Mouse (Mus musculus): ENCODE data around the gene Hist1h4b. TPM values are rescaled to one million over a fixed set of nuclear protein-coding genes. Genes with fewer than 3 reads are reported as not detected.
A peak's percentile ranks its signal among the peaks of the same experiment; 100 is the strongest.
"Not testable (repeated sequence)": the region's sequence is repeated elsewhere in the genome, so short reads cannot be mapped to it uniquely, and the experiment has no call there.

The Hist1h4b gene
- polyA plus RNA-seq, 1 experiment from 2014 or later = 2.1 TPM

DNA sequence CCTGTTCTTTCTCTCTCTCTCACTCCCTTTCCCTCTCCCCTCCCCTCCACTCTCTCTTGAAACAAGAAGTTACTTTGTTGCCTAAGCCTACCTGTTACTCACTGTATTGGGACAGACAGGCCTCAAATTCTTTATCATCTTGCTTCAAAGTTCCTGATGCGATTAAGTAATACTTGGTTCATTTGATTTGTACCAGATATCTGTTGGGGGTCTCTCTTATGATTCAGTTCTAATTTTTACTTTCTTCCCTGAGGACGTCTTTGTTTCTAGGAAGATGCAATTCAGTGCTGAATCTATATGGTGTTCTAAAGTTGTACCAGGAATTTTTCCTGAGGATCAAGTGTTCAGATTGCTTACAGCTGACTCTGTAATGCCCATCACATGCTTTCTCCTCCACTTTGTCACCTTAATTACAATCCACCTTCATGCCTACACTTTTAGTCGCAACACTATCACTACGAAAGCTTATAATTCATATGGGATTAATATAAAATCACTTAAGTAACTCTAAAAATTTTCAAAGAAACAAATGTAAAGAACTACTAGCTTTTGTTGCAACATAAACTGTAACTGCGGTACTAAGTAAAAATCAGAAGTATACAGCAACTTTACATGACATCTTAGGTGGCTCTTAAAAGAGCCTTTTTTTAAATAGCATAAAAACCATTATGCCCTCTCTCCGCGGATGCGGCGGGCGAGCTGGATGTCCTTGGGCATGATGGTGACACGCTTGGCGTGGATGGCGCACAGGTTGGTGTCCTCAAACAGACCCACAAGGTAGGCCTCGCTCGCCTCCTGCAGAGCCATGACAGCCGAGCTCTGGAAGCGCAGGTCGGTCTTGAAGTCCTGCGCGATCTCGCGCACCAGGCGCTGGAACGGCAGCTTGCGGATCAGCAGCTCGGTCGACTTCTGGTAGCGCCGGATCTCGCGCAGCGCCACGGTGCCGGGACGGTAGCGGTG, 12.1 kb upstream of the Hist1h4b start:
- Histone ChIP-seq H3K4me3 (ENCODE audit: low read length) (peak overlapping the region; percentile 45), H3K4me1 (ENCODE audit: control insufficient read depth, insufficient read depth, low read length) (peaks cover 9% of the 10 kb centered on the region), H3K9me3 (ENCODE audit: control insufficient read depth, low read length) (no peaks in the 10 kb centered on the region), H3K27ac (ENCODE audit: low read length) (peak overlapping the region; percentile 75), H3K27me3 (replicated peaks; ENCODE audit: control insufficient read depth, insufficient read depth, low read length) (no peaks in the 10 kb centered on the region), H3K36me3 (ENCODE audit: control insufficient read depth, insufficient read depth, low read length) (no peaks in the 10 kb centered on the region), H3K4me2 (ENCODE audit: low read depth, low read length) (peak overlapping the region; percentile 48), H3K9ac (ENCODE audit: low read depth, low read length) (peak overlapping the region; percentile 60)
- ATAC-seq = no peak
- WGBS = 2% methylated on average over 17 of the region's 36 CpGs

DNA sequence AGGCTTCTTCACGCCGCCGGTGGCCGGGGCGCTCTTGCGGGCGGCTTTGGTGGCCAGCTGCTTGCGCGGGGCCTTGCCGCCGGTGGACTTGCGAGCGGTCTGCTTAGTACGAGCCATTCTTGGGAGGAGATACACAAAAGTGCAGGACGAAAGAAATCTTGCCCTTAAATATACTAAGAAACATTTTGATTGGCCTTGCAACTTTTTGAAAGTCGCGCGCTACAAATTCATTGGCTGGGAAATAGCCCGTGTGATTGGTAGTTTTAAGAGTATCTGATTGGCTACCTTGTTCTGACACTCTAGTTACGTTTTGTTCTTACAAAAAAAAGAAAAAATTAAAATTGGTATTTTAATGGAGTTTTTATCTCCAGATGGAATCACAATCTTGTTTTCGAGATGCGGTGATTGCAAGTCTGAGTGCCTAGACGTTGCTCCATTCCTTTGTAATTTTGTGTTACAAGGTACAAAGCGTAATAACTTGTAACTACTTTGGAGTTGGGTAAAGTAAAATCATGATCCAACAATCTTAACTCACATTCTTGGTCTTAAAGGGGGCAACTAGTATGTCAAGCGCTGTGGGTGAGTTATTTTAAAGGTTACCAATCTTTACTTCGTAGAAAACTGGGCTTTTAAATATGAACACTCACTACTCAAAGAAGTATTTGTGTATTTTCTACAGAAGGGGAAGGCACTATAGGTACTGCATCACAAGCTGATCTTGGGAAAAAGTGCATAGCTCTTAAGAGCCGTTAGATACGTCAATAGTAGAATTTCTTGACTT, 11.2 kb upstream of the Hist1h4b start, which contains the start of gene Hist1h3c:
Hist1h3c (minus strand) TSS at position 222 of the 781 bp plus-strand sequence.
- Histone ChIP-seq H3K4me3 (ENCODE audit: low read length) (peak within 1 kb of the TSS; percentile 48), H3K36me3 (ENCODE audit: control insufficient read depth, insufficient read depth, low read length) (no peaks in the 10 kb centered on the region), H3K9ac (ENCODE audit: low read depth, low read length) (peak within 1 kb of the TSS; percentile 75), H3K4me1 (ENCODE audit: control insufficient read depth, insufficient read depth, low read length) (peaks cover 9% of the 10 kb centered on the region), H3K4me2 (ENCODE audit: low read depth, low read length) (peak within 1 kb of the TSS; percentile 58), H3K27ac (ENCODE audit: low read length) (peak within 1 kb of the TSS; percentile 100), H3K27me3 (replicated peaks; ENCODE audit: control insufficient read depth, insufficient read depth, low read length) (no peaks in the 10 kb centered on the region), H3K9me3 (ENCODE audit: control insufficient read depth, low read length) (no peaks in the 10 kb centered on the region)
- WGBS = under 1% methylated on average over 23 of the region's 28 CpGs
- ATAC-seq = peak; percentile 65

DNA sequence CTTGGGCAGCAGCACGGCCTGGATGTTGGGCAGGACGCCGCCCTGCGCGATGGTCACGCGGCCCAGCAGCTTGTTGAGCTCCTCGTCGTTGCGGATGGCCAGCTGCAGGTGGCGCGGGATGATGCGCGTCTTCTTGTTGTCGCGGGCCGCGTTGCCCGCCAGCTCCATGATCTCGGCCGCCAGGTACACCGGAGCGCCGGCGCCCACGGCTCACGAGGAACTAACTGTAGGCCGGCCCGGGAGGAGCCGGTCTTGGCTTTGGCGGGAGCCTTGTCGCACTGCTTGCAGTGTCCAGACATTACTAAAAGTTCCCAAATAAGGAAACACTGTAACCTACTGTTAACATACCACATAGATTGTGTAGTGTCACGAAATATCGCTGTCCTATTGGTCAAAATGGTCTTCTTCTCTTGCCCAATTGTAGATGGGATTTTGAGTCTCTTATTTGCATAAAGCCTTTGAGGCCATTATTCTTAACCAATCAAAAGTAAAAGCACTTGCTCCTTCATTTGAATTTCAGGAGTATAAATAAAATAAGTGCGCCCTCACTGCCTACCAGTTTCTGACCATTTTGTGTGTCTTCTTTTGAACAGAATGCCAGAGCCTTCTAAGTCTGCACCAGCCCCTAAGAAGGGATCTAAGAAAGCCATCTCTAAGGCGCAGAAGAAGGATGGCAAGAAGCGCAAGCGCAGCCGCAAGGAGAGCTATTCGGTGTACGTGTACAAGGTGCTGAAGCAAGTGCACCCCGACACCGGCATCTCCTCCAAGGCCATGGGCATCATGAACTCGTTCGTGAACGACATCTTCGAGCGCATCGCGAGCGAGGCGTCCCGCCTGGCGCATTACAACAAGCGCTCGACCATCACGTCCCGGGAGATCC, 10.4 kb upstream of the Hist1h4b start, which contains the start of gene Hist1h2bb:
Hist1h2bb (plus strand) TSS at position 534 of the 880 bp plus-strand sequence.
- peak within 1 kb of the TSS; percentile 58 for H3K4me2 ChIP-seq (ENCODE audit: low read depth, low read length)
- not testable (repeated sequence) for H3K4me1 ChIP-seq (ENCODE audit: control insufficient read depth, insufficient read depth, low read length); H3K9me3 ChIP-seq (ENCODE audit: control insufficient read depth, low read length); H3K36me3 ChIP-seq (ENCODE audit: control insufficient read depth, insufficient read depth, low read length); H3K27me3 ChIP-seq (replicated peaks; ENCODE audit: control insufficient read depth, insufficient read depth, low read length)
- H3K27ac ChIP-seq (ENCODE audit: low read length) = peak within 1 kb of the TSS; percentile 100
- 0% methylated on average over 36 of the region's 58 CpGs for WGBS
- peak within 1 kb of the TSS; percentile 48 for H3K4me3 ChIP-seq (ENCODE audit: low read length)
- peak; percentile 90 for ATAC-seq
- peak within 1 kb of the TSS; percentile 75 for H3K9ac ChIP-seq (ENCODE audit: low read depth, low read length)

DNA sequence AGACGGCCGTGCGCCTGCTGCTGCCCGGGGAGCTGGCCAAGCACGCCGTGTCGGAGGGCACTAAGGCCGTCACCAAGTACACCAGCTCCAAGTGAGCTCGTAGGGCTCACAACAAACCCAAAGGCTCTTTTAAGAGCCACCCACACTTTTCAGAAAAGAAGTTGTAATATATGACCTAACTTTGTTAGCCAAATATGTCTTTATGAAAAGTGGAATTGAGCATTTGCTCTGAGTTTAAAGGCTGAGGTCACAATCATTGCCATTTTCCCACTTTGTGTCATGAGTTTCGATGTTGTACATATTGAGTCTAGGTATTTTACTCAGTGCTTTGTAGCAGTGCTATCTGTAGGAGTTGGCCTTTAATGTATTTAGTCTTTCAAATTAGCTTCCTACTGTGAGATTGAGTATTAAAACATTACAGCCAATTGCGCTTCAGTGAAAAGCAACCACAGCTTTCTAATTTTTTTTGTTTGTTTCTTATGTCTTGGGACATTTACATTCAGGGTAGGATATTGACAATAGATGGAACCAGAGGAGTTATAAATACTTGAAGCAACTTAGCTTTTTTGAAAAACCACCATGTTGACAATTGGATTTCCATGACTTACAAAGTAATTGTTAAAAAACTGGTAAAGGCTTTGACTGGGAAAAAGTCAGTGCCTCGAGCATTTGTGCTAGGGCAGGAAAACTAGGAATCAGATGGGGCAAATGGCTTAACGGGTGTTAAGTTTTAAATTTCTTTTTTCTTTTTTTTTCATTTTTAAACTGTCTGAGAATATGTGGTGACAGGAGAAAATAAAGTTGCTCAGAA, 9.5 kb upstream of the Hist1h4b start:
- Histone ChIP-seq H3K27me3 (replicated peaks; ENCODE audit: control insufficient read depth, insufficient read depth, low read length) (no peaks in the 10 kb centered on the region), H3K4me3 (ENCODE audit: low read length) (peak overlapping the region; percentile 37), H3K4me1 (ENCODE audit: control insufficient read depth, insufficient read depth, low read length) (peaks cover 7% of the 10 kb centered on the region), H3K9ac (ENCODE audit: low read depth, low read length) (peak overlapping the region; percentile 63), H3K4me2 (ENCODE audit: low read depth, low read length) (peak overlapping the region; percentile 54), H3K36me3 (ENCODE audit: control insufficient read depth, insufficient read depth, low read length) (no peaks in the 10 kb centered on the region), H3K27ac (ENCODE audit: low read length) (peak overlapping the region; percentile 100), H3K9me3 (ENCODE audit: control insufficient read depth, low read length) (no peaks in the 10 kb centered on the region)
- ATAC-seq = peak; percentile 16; the same call in 1 of the 2 replicates
- WGBS = 6% methylated on average over 9 of the region's 13 CpGs

DNA sequence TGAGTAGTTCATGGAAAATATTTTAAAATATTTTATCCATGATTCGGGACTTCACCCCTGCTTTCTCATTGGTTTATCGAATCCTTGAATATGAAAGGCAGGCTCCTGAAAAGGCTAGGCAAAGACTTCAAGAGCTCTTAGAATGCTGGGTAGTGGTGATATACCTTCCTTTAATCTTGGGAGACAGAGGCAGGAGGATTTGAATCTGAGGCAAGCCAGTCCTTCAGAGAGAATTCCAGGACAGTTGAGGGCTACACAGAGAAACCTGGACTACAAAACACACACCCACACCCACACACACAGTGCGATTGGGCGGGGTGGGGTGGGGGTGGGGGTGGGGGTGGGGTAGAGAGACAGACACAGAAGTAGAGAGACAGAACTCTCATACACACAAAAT, 8.9 kb upstream of the Hist1h4b start:
- H3K4me3 ChIP-seq (ENCODE audit: low read length) = no peak overlapping the region
- no peaks in the 10 kb centered on the region for H3K36me3 ChIP-seq (ENCODE audit: control insufficient read depth, insufficient read depth, low read length)
- ATAC-seq = no peak
- WGBS = 4% methylated on average over 4 of the region's 4 CpGs
- H3K4me1 ChIP-seq (ENCODE audit: control insufficient read depth, insufficient read depth, low read length) = peaks cover 7% of the 10 kb centered on the region
- no peaks in the 10 kb centered on the region for H3K27me3 ChIP-seq (replicated peaks; ENCODE audit: control insufficient read depth, insufficient read depth, low read length)
- peak overlapping the region; percentile 100 for H3K27ac ChIP-seq (ENCODE audit: low read length)
- peak overlapping the region; percentile 26; the same call in 1 of the 2 replicates for H3K4me2 ChIP-seq (ENCODE audit: low read depth, low read length)
- H3K9ac ChIP-seq (ENCODE audit: low read depth, low read length) = peak overlapping the region; percentile 36; the same call in 1 of the 2 replicates
- no peaks in the 10 kb centered on the region for H3K9me3 ChIP-seq (ENCODE audit: control insufficient read depth, low read length)

DNA sequence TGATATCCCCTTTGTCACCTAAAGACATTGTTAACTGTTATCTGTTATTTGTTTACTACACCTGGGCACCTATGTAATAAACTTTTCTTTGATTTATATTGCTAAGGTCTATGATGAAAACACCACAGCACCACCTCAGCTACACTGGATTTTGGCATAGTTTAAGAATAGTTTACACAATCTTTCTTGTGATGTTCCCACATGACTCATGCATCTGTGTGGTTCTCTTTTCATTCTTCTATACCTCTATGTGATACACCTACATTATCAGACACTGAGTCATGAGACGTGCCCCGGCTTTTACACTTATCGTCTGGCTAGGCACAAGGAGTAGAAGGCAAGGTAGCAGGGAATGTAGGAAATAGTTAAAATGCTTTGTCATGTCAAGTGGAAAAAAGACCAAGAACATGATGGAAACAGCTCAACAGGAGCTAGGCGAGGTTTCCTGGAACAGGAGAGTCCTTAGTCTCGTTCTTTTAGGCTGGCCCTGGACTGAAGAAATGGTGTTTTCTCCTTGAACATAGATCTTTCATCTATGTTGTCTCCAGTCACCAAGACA, 7.2 kb upstream of the Hist1h4b start:
- 94% methylated on average over 5 of the region's 5 CpGs for WGBS
- Histone ChIP-seq H3K4me1 (ENCODE audit: control insufficient read depth, insufficient read depth, low read length) (peaks cover 7% of the 10 kb centered on the region; the same call in 1 of the 2 replicates), H3K36me3 (ENCODE audit: control insufficient read depth, insufficient read depth, low read length) (no peaks in the 10 kb centered on the region), H3K9ac (ENCODE audit: low read depth, low read length) (no peak overlapping the region), H3K4me2 (ENCODE audit: low read depth, low read length) (no peak overlapping the region), H3K27ac (ENCODE audit: low read length) (no peak overlapping the region), H3K4me3 (ENCODE audit: low read length) (no peak overlapping the region), H3K9me3 (ENCODE audit: control insufficient read depth, low read length) (no peaks in the 10 kb centered on the region), H3K27me3 (replicated peaks; ENCODE audit: control insufficient read depth, insufficient read depth, low read length) (no peaks in the 10 kb centered on the region)
- no peak for ATAC-seq

DNA sequence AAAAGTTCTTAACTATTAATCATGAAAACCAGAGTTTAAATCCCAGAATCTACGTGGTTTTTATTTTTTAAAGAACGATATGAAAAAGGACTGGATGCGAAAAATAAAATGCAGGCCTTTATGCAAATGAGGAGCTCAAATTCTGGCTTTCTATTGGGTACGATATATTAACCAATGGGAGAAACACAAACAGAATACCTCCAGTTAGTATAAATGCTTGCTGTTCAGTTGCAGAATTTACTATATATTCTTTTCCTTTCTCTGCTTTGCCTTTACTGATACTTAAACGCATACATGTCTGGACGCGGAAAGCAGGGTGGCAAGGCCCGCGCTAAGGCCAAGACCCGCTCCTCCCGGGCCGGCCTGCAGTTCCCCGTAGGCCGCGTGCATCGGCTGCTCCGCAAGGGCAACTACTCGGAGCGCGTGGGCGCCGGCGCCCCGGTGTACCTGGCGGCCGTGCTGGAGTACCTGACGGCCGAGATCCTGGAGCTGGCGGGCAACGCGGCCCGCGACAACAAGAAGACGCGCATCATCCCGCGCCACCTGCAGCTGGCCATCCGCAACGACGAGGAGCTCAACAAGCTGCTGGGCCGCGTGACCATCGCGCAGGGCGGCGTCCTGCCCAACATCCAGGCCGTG, 5.9 kb upstream of the Hist1h4b start, which contains the start of gene Hist1h2ab:
Hist1h2ab (plus strand) TSS at position 288 of the 639 bp plus-strand sequence.
- H3K27me3 ChIP-seq (replicated peaks; ENCODE audit: control insufficient read depth, insufficient read depth, low read length); H3K36me3 ChIP-seq (ENCODE audit: control insufficient read depth, insufficient read depth, low read length); H3K9me3 ChIP-seq (ENCODE audit: control insufficient read depth, low read length); H3K4me1 ChIP-seq (ENCODE audit: control insufficient read depth, insufficient read depth, low read length): not testable (repeated sequence)
- Histone ChIP-seq H3K27ac (ENCODE audit: low read length) (peak within 1 kb of the TSS; percentile 95), H3K4me3 (ENCODE audit: low read length) (peak within 1 kb of the TSS; percentile 48), H3K9ac (ENCODE audit: low read depth, low read length) (peak within 1 kb of the TSS; percentile 66), H3K4me2 (ENCODE audit: low read depth, low read length) (peak within 1 kb of the TSS; percentile 55)
- under 1% methylated on average over 31 of the region's 47 CpGs for WGBS
- ATAC-seq = peak; percentile 34
